Mouse (Mus musculus): Measurements from ENCODE around the gene Hand1.
"Not testable (repeated sequence)": the region's sequence is repeated elsewhere in the genome, so short reads cannot be mapped to it uniquely, and the experiment has no call there.

Hand1 gene

GRCm38 (mm10) chr11:57833296-57833977, 819 bp upstream of the Hand1 start:
- DNase-seq (ENCODE audit: low read depth, low spot score): no peak

- peak; percentile 41 for DNase-seq (ENCODE audit: low read depth, low spot score)
Measured at GRCm38 (mm10) chr11:57831861-57832260, 757 bp downstream of the Hand1 start.

GRCm38 (mm10) chr11:57831281-57831781, 1.3 kb downstream of the Hand1 start:
- DNase-seq (ENCODE audit: low read depth, low spot score): peak; percentile 35

- DNase-seq (ENCODE audit: low read depth, low spot score): peak; percentile 49
Measured at GRCm38 (mm10) chr11:57829871-57830775, 2.5 kb downstream of the Hand1 start.

GRCm38 (mm10) chr11:57828955-57829870, 3.4 kb downstream of the Hand1 start:
- peak; percentile 36 for DNase-seq (ENCODE audit: low read depth, low spot score)

- DNase-seq (ENCODE audit: low read depth, low spot score): peak; percentile 48
Measured at GRCm38 (mm10) chr11:57827915-57828545, 4.6 kb downstream of the Hand1 start.

GRCm38 (mm10) chr11:57827048-57827914, 5.3 kb downstream of the Hand1 start:
- DNase-seq (ENCODE audit: low read depth, low spot score): no peak

GRCm38 (mm10) chr11:57825234-57825633, 7.4 kb downstream of the Hand1 start:
- DNase-seq (ENCODE audit: low read depth, low spot score): peak; percentile 48

GRCm38 (mm10) chr11:57823714-57824113, 8.9 kb downstream of the Hand1 start:
- no peak for DNase-seq (ENCODE audit: low read depth, low spot score)

- DNase-seq (ENCODE audit: low read depth, low spot score): not testable (repeated sequence)
Measured at GRCm38 (mm10) chr11:57823159-57823558, 9.5 kb downstream of the Hand1 start.

GRCm38 (mm10) chr11:57819999-57820581, 12.5 kb downstream of the Hand1 start:
- peak; percentile 83 for DNase-seq (ENCODE audit: low read depth, low spot score)

- DNase-seq (ENCODE audit: low read depth, low spot score): peak; percentile 41
Measured at GRCm38 (mm10) chr11:57818189-57818588, 14.4 kb downstream of the Hand1 start.

- peak; percentile 75 for DNase-seq (ENCODE audit: low read depth, low spot score)
Measured at GRCm38 (mm10) chr11:57813641-57814040, 19.0 kb downstream of the Hand1 start.

GRCm38 (mm10) chr11:57812212-57812611, 20.4 kb downstream of the Hand1 start:
- DNase-seq (ENCODE audit: low read depth, low spot score): no peak

- no peak for DNase-seq (ENCODE audit: low read depth, low spot score)
Measured at GRCm38 (mm10) chr11:57811006-57811405, 21.6 kb downstream of the Hand1 start.

- DNase-seq (ENCODE audit: low read depth, low spot score): no peak
Measured at GRCm38 (mm10) chr11:57809732-57810098, 22.9 kb downstream of the Hand1 start.

- no peak for DNase-seq (ENCODE audit: low read depth, low spot score)
Measured at GRCm38 (mm10) chr11:57809017-57809731, 23.4 kb downstream of the Hand1 start.

GRCm38 (mm10) chr11:57805047-57805446, 27.6 kb downstream of the Hand1 start:
- no peak for DNase-seq (ENCODE audit: low read depth, low spot score)

GRCm38 (mm10) chr11:57802511-57802870, 30.1 kb downstream of the Hand1 start:
- DNase-seq (ENCODE audit: low read depth, low spot score): no peak
